Mouse (Mus musculus): ENCODE results near the gene Iscu.
A peak's percentile ranks its signal among the peaks of the same experiment; 100 is the strongest.

The Iscu gene

DNA sequence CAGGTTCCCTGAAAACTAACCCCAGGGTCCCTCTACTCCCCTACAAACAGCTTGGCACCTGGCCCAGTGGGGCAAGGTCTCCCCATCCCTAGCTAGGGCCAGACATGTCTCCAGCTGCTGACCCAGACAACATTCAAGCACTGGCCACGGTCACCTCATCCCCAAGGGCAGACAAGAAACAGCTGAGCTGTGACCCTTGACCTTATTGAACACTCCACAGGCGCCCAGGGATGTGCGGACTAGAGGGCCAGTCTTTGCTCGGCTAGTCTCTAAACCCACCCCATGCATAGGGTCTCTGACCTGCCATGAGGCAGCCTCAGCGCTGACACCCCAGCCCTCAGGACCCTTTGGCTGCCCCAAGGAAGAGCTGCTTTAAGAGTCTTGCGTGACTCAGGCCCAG is 16.1 kb downstream of the Iscu start:
- no peak for DNase-seq (ENCODE audit: low spot score)

DNA sequence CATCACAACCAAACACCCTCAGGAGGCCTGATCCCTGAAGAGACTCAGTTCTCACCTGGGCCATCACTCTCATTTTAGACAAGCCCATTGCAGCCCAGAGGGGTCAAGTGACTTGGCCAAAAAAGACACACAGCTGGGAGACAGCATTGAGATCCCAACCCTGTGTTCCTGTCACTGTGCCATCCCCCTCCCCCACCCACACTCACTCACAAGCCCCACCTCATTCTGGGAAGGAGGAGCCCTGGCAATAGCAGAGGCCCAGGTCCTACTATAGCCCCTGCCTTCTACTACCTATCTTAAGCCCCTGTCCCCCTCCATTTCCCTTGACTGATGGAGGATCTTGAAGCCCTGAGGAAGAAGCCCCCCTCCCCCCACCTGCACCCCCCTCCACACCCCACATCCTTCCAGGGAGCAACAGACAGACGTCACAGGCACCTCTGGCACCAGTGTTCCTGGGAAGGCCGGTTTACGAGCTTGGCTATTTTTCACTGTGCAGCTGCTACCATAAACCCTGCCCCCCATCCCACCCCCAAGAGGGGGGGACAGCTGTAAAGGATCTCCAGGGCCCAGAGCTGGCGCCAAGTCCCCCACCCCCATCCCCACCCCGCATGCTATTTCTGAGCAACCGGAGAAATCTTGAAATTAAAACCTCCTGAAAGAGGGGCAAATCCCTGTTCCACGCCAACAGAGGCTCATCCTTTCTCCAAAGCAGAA is 16.7 kb downstream of the Iscu start:
- no peak for DNase-seq (ENCODE audit: low spot score)

DNA sequence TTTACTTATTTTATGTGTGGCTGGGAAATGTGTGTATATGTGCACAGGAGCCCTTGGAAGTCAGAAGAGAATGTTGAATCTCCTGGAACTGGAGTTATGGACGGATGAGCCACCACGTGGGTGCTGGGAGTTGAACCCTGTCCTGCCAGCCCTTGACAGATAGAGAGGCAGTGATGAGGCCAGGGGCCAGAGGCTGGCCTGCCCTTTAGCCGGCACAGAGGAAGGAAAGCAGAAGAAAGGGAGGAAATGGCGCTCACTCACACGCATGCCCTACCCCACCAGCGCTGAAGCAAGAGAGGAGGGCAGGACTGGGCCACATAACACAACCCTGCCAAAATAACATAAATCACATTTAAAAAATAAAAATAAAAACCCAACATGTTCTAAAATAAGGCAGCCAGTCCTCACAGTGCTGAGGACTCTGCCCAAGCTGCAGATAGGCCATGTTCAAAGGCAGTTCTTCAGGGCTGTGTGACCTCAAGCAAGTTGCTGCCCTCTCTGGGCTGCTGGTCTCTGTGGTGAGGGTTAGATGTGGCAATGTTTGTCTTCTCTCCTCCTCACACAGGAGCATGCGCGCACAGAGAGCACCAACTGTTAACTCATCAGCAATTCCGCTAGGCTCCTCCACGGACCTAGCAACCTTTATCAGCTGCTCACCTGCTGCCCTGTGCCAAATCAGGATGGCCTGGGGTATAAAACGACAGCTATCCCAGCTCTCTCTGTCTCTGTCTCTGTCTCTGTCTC is 18.1 kb downstream of the Iscu start:
- peak; percentile 23 for DNase-seq (ENCODE audit: low spot score)

DNA sequence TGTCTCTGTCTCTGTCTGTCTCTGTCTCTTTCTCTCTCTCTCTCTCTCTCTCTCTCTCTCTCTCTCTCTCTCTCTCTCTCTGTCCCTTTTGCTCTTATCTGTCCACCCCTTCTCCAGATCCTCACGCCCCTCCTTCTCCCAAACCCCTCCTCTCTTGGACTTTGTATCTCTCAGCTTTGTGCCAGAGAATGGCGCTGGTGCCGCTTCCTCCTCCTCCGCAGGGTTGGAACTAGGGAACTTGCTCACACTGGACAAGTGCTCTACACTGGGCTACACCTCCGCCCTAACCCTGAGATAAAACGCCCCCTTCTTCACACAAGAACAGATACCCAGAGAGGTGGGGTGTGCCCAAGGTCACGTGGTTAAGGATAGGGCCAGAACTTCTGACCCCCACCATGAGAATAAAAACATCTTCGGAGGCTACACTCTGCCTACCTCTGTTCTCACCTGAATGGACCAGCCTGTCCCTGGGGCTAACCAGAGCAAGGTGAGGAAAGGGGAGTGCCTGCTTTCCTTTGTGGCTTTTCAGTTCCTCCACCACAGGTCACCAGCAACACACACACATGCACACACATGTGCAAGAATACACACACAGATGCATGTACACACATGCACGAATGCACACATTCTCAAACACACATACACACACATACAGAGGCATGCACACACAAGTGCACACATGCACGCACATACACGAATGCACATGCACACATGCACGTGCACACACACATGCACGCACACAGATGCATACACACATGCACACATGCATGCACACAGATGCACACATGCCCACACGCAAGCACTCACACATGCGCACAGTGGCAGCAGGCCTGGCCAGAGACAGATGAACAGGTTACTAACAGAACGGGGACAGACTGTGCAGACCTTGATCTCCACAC is 18.9 kb downstream of the Iscu start:
- DNase-seq (ENCODE audit: low spot score), result no peak

DNA sequence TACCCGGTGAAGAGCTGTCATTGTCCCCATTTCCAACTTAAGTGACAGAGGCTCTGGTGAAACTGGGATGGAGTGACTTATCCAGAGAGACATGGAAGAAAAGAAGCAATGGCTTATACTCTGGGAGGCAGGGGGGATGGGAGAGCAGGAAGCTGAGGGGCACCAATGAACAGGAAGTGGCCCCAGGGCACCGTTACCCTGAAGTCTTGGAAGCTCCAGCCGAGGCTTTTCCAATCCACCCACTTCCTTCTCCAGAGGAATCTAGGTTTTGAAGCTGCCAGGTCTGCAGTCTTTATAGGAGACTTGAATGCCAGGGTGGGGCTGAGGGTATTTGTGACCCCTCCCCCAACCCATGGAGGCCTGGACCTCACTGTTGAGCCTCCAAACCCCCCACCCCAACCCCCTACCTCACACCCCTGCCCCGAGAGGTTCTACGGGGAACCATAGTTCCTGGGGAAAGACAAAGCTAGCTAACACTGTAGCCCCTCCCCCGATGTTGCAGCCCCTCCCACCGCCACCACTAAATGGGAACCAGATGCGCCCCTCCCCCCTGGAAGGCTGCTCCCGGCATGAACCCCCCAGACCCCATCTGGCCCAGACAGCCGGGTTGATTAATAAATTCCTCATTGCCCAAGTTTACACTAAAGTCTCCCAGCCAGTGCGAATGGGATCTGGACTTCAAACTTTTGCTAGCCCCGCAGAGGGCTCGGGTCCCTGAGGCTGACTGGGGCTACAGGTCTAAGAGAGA is 24.0 kb downstream of the Iscu start:
- DNase-seq (ENCODE audit: low spot score), result no peak

DNA sequence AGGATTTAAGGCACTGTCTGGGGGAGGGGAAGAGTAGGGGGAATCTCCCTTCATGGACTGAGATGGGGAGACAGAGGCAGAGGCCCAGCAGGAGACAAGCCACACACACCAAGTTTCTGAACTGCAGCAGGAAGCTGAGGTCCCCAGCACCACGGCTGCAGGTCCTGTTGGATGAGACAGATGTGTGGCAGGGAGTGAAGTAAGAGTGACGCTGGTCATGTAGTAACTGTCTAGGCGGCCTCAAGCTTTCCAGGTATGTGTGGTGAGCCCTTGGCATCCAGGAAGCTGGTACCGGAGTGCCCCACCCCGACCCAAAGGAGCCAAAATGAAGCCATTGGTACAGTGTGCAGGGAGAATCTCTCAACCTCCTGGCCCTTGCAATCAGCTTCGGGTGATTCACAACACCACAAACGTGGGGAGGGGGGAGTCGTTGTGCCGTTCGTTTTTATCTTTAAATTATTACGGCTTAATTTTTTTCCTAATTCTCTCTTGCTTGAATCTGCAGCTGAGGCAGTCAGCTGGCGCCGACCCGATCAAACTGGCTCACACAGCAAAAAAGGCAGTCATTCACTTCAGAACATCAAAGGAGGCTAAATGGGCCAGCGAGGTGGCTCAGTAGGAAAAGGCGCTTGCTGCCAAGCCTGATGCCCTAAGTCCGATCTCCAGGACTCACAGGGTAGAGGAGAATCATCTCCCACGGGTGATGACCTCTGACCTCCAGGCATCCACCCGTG is 24.8 kb downstream of the Iscu start:
- DNase-seq (ENCODE audit: low spot score), result no peak

DNA sequence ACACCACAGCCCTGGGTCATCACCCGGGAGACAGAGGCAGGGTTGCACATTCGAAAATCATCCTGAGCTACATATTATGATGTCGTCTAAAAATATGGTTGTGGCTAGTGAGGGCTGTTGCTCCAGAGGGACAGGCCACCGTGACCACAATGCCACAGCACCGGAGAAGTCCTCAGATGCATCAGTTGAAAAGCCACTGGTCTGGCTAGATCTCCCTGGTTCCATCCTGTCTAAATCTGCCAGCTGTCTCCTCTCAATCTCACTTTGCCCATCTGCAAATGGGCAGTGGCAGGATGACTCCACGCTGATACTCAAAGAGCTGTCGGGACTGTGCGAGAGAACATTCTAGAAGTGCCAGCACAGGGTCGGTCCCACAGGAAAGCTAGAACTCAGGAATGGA is 26.0 kb downstream of the Iscu start:
- no peak for DNase-seq (ENCODE audit: low spot score)

DNA sequence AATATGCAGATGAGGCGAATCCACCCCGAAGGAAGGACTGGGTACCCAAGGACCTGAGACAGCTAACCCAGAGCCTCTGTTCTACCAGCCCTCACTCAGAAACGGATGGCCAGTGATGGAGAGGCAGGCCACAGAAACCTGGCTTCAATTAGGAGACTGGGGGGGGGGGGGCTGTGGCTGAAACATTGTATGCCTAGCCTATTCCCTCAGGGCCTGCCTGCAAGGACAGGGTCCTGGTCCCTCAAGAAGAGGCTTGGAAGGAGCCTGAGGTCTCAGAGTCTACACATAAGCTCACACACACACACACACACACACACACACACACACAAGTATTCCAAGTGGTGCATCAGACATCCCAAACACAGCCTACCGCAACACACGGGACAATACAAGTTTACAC is 27.1 kb downstream of the Iscu start:
- DNase-seq (ENCODE audit: low spot score), result no peak

DNA sequence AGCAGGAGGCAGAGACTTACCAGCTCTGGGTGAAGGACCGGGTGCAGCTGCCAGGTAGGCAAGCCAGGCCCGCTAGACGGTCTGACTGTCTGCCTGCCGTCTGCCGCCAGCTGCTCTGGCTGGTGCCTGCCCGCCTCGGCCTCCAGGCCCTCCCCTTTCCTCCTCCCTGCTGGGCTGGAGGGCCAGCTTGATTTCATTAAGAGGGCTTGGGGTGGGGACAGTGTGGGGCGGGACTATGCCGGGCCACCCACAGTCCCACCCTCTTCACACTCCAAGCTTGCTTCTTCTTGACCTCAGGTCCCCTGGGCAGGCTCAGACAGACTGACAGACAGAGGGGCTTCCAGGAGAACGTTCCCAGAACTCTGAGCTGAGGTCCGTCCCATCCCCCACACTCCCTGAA is 27.7 kb downstream of the Iscu start, which contains the start of gene Tmem119:
Gene Tmem119, minus strand, starts transcription at position 237 of the 400 bp plus-strand sequence.
- DNase-seq (ENCODE audit: low spot score), result no peak

DNA sequence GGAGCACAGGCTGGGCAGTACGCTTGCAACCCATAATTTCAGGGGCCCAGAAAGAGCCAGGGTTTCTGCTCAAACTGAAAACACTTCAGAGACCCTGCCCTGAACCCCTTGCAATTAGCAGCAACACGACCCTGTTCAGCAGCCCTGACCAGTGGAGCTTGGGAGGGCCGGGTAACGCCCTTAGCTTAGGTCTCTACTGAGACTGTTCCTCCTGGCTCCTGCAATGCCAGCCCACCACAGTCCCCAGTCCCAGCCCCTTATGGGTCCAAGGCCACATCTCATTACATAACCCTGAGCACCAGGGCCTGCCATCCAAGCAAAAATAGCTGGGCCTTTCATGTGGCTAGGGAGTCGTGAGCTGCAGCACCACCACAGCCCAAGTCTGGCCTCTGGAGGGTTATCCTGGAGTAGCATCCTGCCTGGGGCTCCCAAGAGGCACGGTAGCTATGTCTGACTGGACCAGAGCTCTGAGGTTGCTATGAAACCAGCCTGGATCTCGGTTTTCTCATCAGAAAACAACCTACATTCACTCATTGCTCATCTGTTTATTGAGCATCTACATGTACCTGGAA is 31.9 kb downstream of the Iscu start:
- no peak for DNase-seq (ENCODE audit: low spot score)

DNA sequence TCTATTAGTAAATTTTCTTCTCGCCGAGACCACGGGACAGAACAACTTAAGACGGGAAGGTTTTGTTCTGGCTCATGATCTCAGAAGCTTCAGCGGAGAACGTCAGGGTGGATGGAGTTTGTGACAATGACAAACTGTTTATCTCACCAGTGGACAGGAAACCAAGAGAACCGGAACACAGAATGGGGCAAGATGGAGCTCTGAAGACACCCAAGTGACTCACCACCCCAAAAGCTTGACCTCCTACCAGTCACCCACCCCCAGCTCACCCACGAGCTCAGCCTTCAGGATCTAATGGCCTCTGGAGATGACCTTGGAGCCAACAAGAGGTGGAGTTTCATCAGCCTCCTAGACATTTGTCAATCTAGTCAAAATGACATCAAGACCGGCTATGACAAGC is 32.8 kb downstream of the Iscu start:
- no peak for DNase-seq (ENCODE audit: low spot score)

DNA sequence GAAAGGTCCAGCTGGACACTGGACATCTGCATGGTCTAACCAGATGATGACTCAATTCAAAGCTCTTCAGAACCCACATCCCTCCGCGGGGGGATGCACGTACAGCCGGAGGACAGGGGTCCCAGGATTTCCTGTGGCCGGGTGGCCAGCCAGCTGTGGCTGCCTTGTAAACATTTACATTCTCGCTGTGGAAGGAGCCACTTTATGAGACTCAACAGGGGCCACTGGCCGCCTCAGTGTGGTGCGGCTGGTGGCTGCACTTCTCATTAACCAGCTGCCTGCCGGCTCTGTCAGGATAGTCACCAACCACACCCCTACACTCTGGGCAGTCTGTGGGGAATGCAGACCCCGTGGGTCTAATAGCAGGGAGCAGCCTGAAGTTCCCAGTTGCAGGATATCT is 33.9 kb downstream of the Iscu start:
- DNase-seq (ENCODE audit: low spot score), result no peak

DNA sequence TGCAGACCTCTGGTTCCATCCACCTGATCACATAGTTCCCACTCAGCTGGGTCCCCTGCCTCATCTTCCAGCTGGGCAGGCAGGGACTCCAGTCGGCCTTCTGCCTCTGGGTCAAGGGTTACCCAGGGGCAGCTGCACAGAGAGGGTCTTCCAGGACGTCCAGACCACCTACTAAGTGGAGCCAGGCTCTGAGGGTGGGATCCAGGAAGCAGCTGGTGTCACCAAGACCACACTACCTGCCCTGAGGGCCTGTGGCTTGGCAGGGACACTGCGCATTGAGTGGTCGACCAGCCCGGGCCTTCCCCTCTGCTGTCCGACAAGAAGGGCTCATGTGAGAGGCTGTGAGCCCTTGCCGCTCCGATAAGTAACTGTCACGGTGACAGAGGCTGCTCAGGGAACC is 35.2 kb downstream of the Iscu start:
- no peak for DNase-seq (ENCODE audit: low spot score)

DNA sequence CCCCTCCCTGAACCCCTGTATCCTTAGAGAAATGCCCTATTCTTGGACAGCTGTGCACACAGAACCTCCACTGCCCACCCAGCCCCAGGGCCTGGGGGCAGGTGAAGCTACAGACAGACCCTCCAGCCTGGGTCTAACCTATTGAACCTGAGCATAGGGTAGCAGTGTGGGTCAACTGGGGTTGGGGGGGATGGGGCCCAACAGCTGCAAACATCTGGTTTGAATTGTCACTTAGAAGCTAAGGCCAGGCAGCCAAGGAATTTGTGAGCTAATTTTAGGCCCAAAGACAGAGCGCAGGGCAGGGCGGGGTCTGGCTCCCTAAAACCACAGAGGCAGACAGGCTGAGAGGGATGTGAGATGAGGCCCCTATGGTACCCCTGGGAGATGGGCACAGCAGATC is 35.6 kb downstream of the Iscu start:
- no peak for DNase-seq (ENCODE audit: low spot score)

DNA sequence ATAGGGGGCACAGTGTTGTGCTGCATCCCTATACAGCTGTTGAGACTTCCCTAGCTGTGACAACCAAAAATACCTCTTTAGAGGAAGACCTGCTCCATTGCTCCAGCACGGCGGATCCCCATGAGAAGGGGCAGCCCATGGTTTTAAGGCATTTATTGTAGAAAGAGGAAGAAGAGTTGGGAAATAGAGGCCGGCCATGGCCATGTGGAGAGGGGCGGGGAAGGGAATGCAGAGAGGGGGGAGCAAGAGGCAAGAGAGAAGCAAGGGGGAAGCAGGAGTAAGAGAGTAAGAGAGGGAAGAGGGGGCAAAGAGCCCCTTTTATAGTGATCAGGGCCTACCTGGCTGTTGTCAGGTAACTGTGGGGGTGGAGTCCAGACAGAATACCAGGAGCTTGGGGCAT is 37.6 kb downstream of the Iscu start:
- no peak for DNase-seq (ENCODE audit: low spot score)

DNA sequence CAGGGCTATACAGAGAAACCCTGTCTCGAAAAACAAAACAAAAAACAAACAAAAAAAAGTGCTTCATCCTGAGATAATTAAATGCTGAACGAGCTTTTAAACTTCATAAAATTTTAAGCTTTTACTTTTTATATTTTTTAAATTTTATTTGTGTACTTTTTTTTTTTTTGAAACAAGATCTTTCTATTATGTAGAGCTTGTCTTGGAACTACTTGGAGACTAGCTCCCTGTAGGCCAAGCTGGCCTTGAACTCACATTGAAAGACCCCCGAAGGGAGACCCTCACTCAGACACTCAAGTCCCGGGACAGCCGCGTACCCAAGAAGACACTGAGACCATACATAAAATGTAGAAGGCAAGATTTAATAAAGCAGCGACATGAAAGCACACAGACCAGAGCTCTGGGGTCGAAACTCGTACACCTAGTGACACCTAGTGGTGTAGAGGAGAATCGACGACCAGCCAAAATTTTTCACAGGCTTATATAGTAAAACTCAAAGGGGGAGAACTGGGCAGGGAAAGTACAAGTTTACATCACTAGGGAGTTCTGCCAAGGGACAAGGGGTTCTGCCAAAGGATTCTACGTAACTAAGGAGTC is 39.4 kb downstream of the Iscu start:
- peak; percentile 43 for DNase-seq (ENCODE audit: low spot score)

DNA sequence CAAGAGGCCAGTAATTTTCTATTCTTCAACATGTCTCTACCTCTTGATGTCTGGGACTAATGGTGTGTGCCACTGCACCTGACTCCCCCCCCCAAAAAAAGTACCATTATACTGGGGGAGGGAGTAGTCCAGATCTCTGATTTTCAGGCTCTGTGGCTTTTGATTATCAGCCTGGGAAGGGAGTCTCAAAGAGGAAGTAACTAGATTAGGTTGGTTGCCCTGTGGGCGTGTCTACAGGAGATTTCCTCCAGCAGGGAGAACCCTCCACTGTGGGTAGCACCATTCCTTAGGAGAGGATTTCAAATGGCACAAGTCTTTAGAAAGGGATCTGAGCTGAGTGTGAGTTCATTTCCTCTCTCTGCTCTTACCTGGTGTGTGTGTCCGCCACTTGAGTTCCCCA is 40.1 kb downstream of the Iscu start:
- no peak for DNase-seq (ENCODE audit: low spot score)

DNA sequence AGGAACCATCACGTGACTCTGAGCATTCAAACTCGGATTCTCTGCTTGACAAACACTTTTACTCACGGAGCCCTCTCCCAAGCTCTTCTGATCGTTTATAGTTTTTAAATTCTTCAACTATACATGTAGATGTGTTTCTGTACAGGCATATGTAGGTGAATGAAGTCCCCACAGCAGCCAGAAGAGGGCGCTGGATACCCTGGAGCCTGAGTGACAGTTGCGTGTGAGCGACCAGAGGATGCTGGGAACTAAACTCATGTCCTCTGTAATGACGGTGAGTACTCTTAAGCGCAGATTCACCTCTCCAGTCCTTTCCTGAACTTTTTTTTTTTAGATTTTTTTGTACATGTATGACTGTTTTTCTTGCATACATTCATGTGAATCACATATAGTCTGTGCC is 41.1 kb downstream of the Iscu start:
- peak; percentile 35 for DNase-seq (ENCODE audit: low spot score)

DNA sequence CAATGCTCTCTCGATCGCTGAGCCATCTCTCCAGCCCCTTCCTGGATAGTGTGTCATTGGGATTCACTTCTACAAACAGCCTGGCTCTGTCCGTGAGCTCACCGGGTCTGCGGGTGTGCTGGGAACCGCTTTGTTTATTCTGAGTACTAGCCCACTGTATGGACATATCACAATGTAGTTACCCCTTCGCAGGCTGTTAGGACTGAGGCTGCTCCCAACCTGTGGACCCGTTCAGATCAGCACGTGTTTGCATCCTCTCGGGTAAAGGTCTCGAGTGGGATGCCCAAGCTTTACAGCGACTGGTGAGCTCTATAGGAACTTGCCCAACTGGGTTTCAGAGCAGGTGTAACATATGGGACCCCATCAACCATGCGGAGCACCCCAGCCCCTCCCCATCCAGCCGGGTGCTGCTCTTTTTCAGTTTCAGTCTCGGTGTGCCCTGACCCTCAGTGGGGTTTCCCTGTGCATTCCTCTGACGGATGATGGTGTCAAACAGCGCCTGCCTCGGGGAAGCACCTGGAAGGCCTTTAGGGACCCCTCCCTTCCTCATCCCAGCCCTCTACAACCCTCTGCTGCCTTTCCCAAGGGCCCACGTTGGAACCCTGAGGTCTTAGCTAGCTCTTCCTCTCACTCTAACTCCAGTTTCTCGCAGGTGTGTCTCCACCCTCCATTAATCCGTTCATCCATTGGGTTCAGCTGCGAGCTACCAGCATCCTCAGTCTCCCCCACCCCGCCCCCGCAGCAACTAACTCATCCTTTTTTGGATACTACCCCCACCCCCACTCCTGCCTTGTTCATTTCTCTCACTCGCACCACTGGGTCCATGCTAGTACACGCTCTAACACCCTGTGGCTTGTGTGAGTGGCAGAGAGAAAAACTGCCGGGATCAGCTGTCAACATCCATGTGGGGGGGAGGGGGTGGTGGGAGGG is 41.8 kb downstream of the Iscu start:
- no peak for DNase-seq (ENCODE audit: low spot score)

DNA sequence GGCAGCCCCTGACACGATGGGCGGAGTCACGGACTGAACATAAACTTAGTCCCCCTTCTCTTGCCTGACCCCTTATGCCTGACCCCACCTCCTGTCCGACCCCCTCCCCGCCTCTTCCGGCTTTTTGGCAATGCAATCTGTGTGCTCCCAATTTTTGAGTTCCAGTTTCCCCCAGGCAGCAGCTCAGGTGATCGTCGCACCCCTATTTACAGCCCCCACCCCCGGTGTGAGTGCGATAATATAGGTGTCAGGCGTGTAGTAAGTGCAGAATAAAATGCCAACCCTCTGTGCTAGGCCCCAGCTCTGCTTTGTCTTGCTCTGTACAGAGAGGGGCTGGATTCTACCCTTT is 42.5 kb downstream of the Iscu start:
- DNase-seq (ENCODE audit: low spot score), result no peak

Data from T-cell, adult 2 months (primary cell).